Mouse (Mus musculus) midbrain, postnatal 0 days (tissue): ENCODE results near the gene Ttll12. TPM values are rescaled to one million over a fixed set of nuclear protein-coding genes. Genes with fewer than 3 reads are reported as not detected.

Experiments
- ATAC-seq: fragments of 200-750 bp; cut with Nextera tagmentation; 2 replicates; pipeline ENCODE4 v1.8.0; 2017; ENCODE audit warnings: moderate number of reproducible peaks, mild to moderate bottlenecking, moderate TSS enrichment, moderate library complexity; ENCODE audit not compliant: low FRiP score
- DNase-seq: peaks from one replicate; pipeline ENCODE4 v3.0.0-alpha.2; 2015; ENCODE audit warnings: low spot score
- H3K27ac ChIP-seq: fragments of 300-500 bp; sonication (generic); 2 replicates; pipeline ENCODE4 v1.5.1; 2014; ENCODE audit warnings: low read depth, mild to moderate bottlenecking, low read length, mixed read lengths
- H3K27me3 ChIP-seq: fragments of 300-500 bp; sonication (generic); 2 replicates; pipeline ENCODE4 v1.6.1; 2014; ENCODE audit warnings: low read length, control low read depth, mixed read lengths; ENCODE audit not compliant: insufficient read depth
- H3K36me3 ChIP-seq: fragments of 300-500 bp; sonication (generic); 2 replicates; pipeline ENCODE4 v1.6.1; 2014; ENCODE audit warnings: low read length, control low read depth, mixed read lengths; ENCODE audit not compliant: insufficient read depth
- H3K4me1 ChIP-seq: fragments of 300-500 bp; sonication (generic); 2 replicates; pipeline ENCODE4 v1.6.1; 2014; ENCODE audit warnings: mild to moderate bottlenecking, control low read depth, antibody characterized with exemption, low read length, mixed read lengths; ENCODE audit not compliant: insufficient read depth
- H3K4me2 ChIP-seq: fragments of 300-500 bp; sonication (generic); 2 replicates; pipeline ENCODE4 v1.6.1; 2014; ENCODE audit warnings: low read depth, mild to moderate bottlenecking, low read length, mixed read lengths; ENCODE audit not compliant: poor library complexity, severe bottlenecking
- H3K4me3 ChIP-seq: fragments of 300-500 bp; sonication (generic); 2 replicates; pipeline ENCODE4 v1.5.1; 2014; ENCODE audit warnings: low read depth, mild to moderate bottlenecking, low read length, moderate library complexity
- H3K9ac ChIP-seq: fragments of 300-500 bp; sonication (generic); replicated peaks from 2 replicates; pipeline ENCODE4 v1.6.1; 2014; ENCODE audit warnings: mild to moderate bottlenecking, low read length, moderate library complexity, mixed read lengths; ENCODE audit not compliant: poor library complexity, severe bottlenecking
- H3K9me3 ChIP-seq: fragments of 300-500 bp; sonication (generic); 2 replicates; pipeline ENCODE4 v1.6.1; 2016; ENCODE audit warnings: low read length, control low read depth
- CTCF ChIP-seq: IDR thresholded peaks from 2 replicates; pipeline ENCODE4 v1.5.1; 2016; ENCODE audit warnings: antibody characterized with exemption, mild to moderate bottlenecking
- WGBS: fragments of 180-500 bp; shearing (Covaris S2); extraction: QIAGEN DNeasy Blood & Tissue Kit; methylation state at CpG from one replicate; pipeline ENCODE4 v1.1.7; 2014; 5-methylcytosine and 5-hydroxymethylcytosine counted together
- polyA plus RNA-seq: library from polyadenylated mRNA; unstranded; fragments of >200 nt; fragmentation: Nextera tagmentation; extraction: Ambion mirVana; gene quantifications from 2 replicates; pipeline ENCODE4 v1.2.1, GENCODE M21; 2015
- total RNA-seq: library from RNA; depleted of rRNA; stranded (reverse); fragments of >200 nt; gene quantifications from 2 replicates; pipeline ENCODE4 v1.2.3, GENCODE M21; 2014

Gene Ttll12
- total and polyA plus RNA-seq, 2 experiments from 2014 or later = 39.1 to 56.4 TPM

- DNase-seq = no peak
- Histone ChIP-seq H3K4me3 (no peak overlapping the region), H3K9ac (no peak overlapping the region), H3K27ac (no peak overlapping the region), H3K36me3 (no peaks in the 10 kb centered on the region), H3K4me1 (no peaks in the 10 kb centered on the region; the same call in 1 of the 2 replicates), H3K9me3 (no peaks in the 10 kb centered on the region), H3K27me3 (peaks cover 13% of the 10 kb centered on the region), H3K4me2 (no peak overlapping the region)
- no peak for ATAC-seq
- 90% methylated on average over 3 of the region's 3 CpGs for WGBS
- no peak for TF ChIP-seq CTCF
Measured at GRCm38 (mm10) chr15:83565434-83565833, 29.5 kb downstream of the Ttll12 start.

- H3K27ac ChIP-seq = no peak overlapping the region
- H3K36me3 ChIP-seq = no peaks in the 10 kb centered on the region
- DNase-seq = peak; percentile 20
- peak overlapping the region; percentile 23 for H3K4me3 ChIP-seq
- 2% methylated on average over 27 of the region's 27 CpGs for WGBS
- H3K4me1 ChIP-seq = no peaks in the 10 kb centered on the region; the same call in 1 of the 2 replicates
- no peaks in the 10 kb centered on the region for H3K9me3 ChIP-seq
- ATAC-seq = no peak
- TF ChIP-seq CTCF = no peak
- H3K4me2 ChIP-seq = peak overlapping the region; percentile 68
- H3K27me3 ChIP-seq = peaks cover 13% of the 10 kb centered on the region
- peak overlapping the region; percentile 33; the same call in 1 of the 2 replicates for H3K9ac ChIP-seq
Measured at GRCm38 (mm10) chr15:83563857-83564651, 30.9 kb downstream of the Ttll12 start.

GRCm38 (mm10) chr15:83563327-83563856 lies 31.6 kb downstream of the Ttll12 start, which contains the start of the genes Tspo and Mcat:
Gene Tspo (plus strand): TSS chr15:83563592.
Gene Mcat (minus strand): TSS chr15:83563787.
- TF ChIP-seq CTCF = no peak
- H3K27ac ChIP-seq = no peak within 1 kb of the TSS
- peaks cover 13% of the 10 kb centered on the region for H3K27me3 ChIP-seq
- H3K9ac ChIP-seq = peak within 1 kb of the TSS; percentile 33; the same call in 1 of the 2 replicates
- WGBS = 1% methylated on average over 26 of the region's 28 CpGs
- peak within 1 kb of the TSS; percentile 68 for H3K4me2 ChIP-seq
- H3K36me3 ChIP-seq = no peaks in the 10 kb centered on the region
- ATAC-seq (no peak), DNase-seq (no peak)
- peak within 1 kb of the TSS; percentile 23 for H3K4me3 ChIP-seq
- H3K9me3 ChIP-seq = no peaks in the 10 kb centered on the region
- no peaks in the 10 kb centered on the region; the same call in 1 of the 2 replicates for H3K4me1 ChIP-seq

- no peaks in the 10 kb centered on the region; the same call in 1 of the 2 replicates for H3K4me1 ChIP-seq
- whole genome bisulfite sequencing = 32% methylated on average over 15 of the region's 15 CpGs
- H3K4me2 ChIP-seq = no peak overlapping the region
- DNase-seq = peak; percentile 75
- TF ChIP-seq CTCF = no peak
- H3K4me3 ChIP-seq = no peak overlapping the region
- no peak for ATAC-seq
- H3K27ac ChIP-seq = no peak overlapping the region
- H3K27me3 ChIP-seq = peaks cover 13% of the 10 kb centered on the region
- H3K9me3 ChIP-seq = no peaks in the 10 kb centered on the region
- H3K9ac ChIP-seq = no peak overlapping the region
- no peaks in the 10 kb centered on the region for H3K36me3 ChIP-seq
Measured at GRCm38 (mm10) chr15:83562626-83563270, 32.2 kb downstream of the Ttll12 start.

- ATAC-seq (no peak), DNase-seq (no peak)
- peaks cover 13% of the 10 kb centered on the region for H3K27me3 ChIP-seq
- no peak for TF ChIP-seq CTCF
- no peak overlapping the region for H3K9ac ChIP-seq
- WGBS = 55% methylated on average over 5 of the region's 5 CpGs
- no peak overlapping the region for H3K27ac ChIP-seq
- H3K4me2 ChIP-seq = no peak overlapping the region
- no peaks in the 10 kb centered on the region; the same call in 1 of the 2 replicates for H3K4me1 ChIP-seq
- no peaks in the 10 kb centered on the region for H3K9me3 ChIP-seq
- no peaks in the 10 kb centered on the region for H3K36me3 ChIP-seq
- no peak overlapping the region for H3K4me3 ChIP-seq
Measured at GRCm38 (mm10) chr15:83560941-83561477, 33.9 kb downstream of the Ttll12 start.
